Mouse (Mus musculus): ENCODE data around the gene Tbc1d2.

- TF ChIP-seq EP300 (IDR thresholded peaks at IDR 0.05; ENCODE audit: low read depth), result no peak
- TF ChIP-seq CTCF (IDR thresholded peaks at IDR 0.05; ENCODE audit: low read depth), result no peak
Observed at GRCm38 (mm10) chr4:46688213-46688832, 38.3 kb upstream of the Tbc1d2 start.
